Mouse (Mus musculus): ENCODE results near the gene Mdm2. TPM values are rescaled to one million over a fixed set of nuclear protein-coding genes. Genes with fewer than 3 reads are reported as not detected.
A peak's percentile ranks its signal among the peaks of the same experiment; 100 is the strongest.

Mdm2 gene
- polyA plus RNA-seq, 1 experiment from 2014 or later = 62.4 TPM

GRCm38 (mm10) chr10:117650042-117650655 is 60.4 kb downstream of the Mdm2 start:
- no peaks in the 10 kb centered on the region for H3K9me3 ChIP-seq (replicated peaks)
- no peak overlapping the region for H3K4me3 ChIP-seq
- no peaks in the 10 kb centered on the region for H3K27me3 ChIP-seq (ENCODE audit: low read depth, poor library complexity, severe bottlenecking)
- peaks cover 3% of the 10 kb centered on the region for H3K36me3 ChIP-seq
- peaks cover 14% of the 10 kb centered on the region for H3K4me1 ChIP-seq
- no peak for DNase-seq (ENCODE audit: low spot score)
- H3K27ac ChIP-seq = no peak overlapping the region
- WGBS = 93% methylated on average over 12 of the region's 12 CpGs

- H3K4me1 ChIP-seq = peaks cover 21% of the 10 kb centered on the region
- no peaks in the 10 kb centered on the region for H3K27me3 ChIP-seq (ENCODE audit: low read depth, poor library complexity, severe bottlenecking)
- 90% methylated on average over 11 of the region's 11 CpGs for WGBS
- no peak overlapping the region for H3K4me3 ChIP-seq
- H3K9me3 ChIP-seq (replicated peaks) = no peaks in the 10 kb centered on the region
- no peak for DNase-seq (ENCODE audit: low spot score)
- H3K36me3 ChIP-seq = peaks cover 3% of the 10 kb centered on the region
- no peak overlapping the region for H3K27ac ChIP-seq
These were observed 61.1 kb downstream of the Mdm2 start for GRCm38 (mm10) chr10:117649292-117650041.

- Histone ChIP-seq H3K9me3 (replicated peaks) (no peaks in the 10 kb centered on the region), H3K27ac (no peak overlapping the region), H3K36me3 (peaks cover 3% of the 10 kb centered on the region), H3K4me3 (no peak overlapping the region), H3K27me3 (ENCODE audit: low read depth, poor library complexity, severe bottlenecking) (no peaks in the 10 kb centered on the region), H3K4me1 (peaks cover 29% of the 10 kb centered on the region)
- 94% methylated on average over 3 of the region's 3 CpGs for WGBS
- DNase-seq (ENCODE audit: low spot score) = no peak
These were observed 61.9 kb downstream of the Mdm2 start for GRCm38 (mm10) chr10:117648643-117649042.

GRCm38 (mm10) chr10:117647964-117648472 is 62.5 kb downstream of the Mdm2 start:
- H3K4me3 ChIP-seq = no peak overlapping the region
- H3K27me3 ChIP-seq (ENCODE audit: low read depth, poor library complexity, severe bottlenecking) = no peaks in the 10 kb centered on the region
- no peak overlapping the region for H3K27ac ChIP-seq
- peaks cover 35% of the 10 kb centered on the region for H3K4me1 ChIP-seq
- no peaks in the 10 kb centered on the region for H3K9me3 ChIP-seq (replicated peaks)
- peaks cover 3% of the 10 kb centered on the region for H3K36me3 ChIP-seq
- WGBS = 84% methylated on average over 2 of the region's 2 CpGs
- no peak for DNase-seq (ENCODE audit: low spot score)

GRCm38 (mm10) chr10:117647158-117647505 is 63.4 kb downstream of the Mdm2 start:
- WGBS = 92% methylated on average over 13 of the region's 13 CpGs
- Histone ChIP-seq H3K4me3 (no peak overlapping the region), H3K36me3 (peaks cover 3% of the 10 kb centered on the region), H3K9me3 (replicated peaks) (no peaks in the 10 kb centered on the region), H3K4me1 (peaks cover 37% of the 10 kb centered on the region), H3K27me3 (ENCODE audit: low read depth, poor library complexity, severe bottlenecking) (no peaks in the 10 kb centered on the region), H3K27ac (no peak overlapping the region)
- DNase-seq (ENCODE audit: low spot score) = no peak

- H3K4me3 ChIP-seq = no peak overlapping the region
- no peaks in the 10 kb centered on the region for H3K27me3 ChIP-seq (ENCODE audit: low read depth, poor library complexity, severe bottlenecking)
- peaks cover 3% of the 10 kb centered on the region for H3K36me3 ChIP-seq
- 87% methylated on average over 5 of the region's 5 CpGs for WGBS
- H3K4me1 ChIP-seq = peaks cover 37% of the 10 kb centered on the region
- no peak for DNase-seq (ENCODE audit: low spot score)
- H3K27ac ChIP-seq = no peak overlapping the region
- no peaks in the 10 kb centered on the region for H3K9me3 ChIP-seq (replicated peaks)
These were observed 63.9 kb downstream of the Mdm2 start for GRCm38 (mm10) chr10:117646482-117647157.

GRCm38 (mm10) chr10:117645487-117645964 is 65.0 kb downstream of the Mdm2 start:
- DNase-seq (ENCODE audit: low spot score) = no peak
- Histone ChIP-seq H3K4me3 (no peak overlapping the region), H3K36me3 (peaks cover 3% of the 10 kb centered on the region), H3K27me3 (ENCODE audit: low read depth, poor library complexity, severe bottlenecking) (no peaks in the 10 kb centered on the region), H3K27ac (peak overlapping the region; percentile 68; the same call in 1 of the 2 replicates), H3K9me3 (replicated peaks) (no peaks in the 10 kb centered on the region), H3K4me1 (peaks cover 37% of the 10 kb centered on the region)
- WGBS = 74% methylated on average over 7 of the region's 7 CpGs

GRCm38 (mm10) chr10:117644828-117645227 is 65.7 kb downstream of the Mdm2 start:
- Histone ChIP-seq H3K4me1 (peaks cover 43% of the 10 kb centered on the region), H3K9me3 (replicated peaks) (no peaks in the 10 kb centered on the region), H3K27ac (peak overlapping the region; percentile 56; the same call in 1 of the 2 replicates), H3K4me3 (no peak overlapping the region), H3K36me3 (peaks cover 3% of the 10 kb centered on the region), H3K27me3 (ENCODE audit: low read depth, poor library complexity, severe bottlenecking) (no peaks in the 10 kb centered on the region)
- 92% methylated on average over 11 of the region's 11 CpGs for WGBS
- DNase-seq (ENCODE audit: low spot score) = no peak

GRCm38 (mm10) chr10:117644429-117644748 is 66.2 kb downstream of the Mdm2 start:
- peaks cover 46% of the 10 kb centered on the region for H3K4me1 ChIP-seq
- WGBS = 74% methylated on average over 8 of the region's 8 CpGs
- H3K9me3 ChIP-seq (replicated peaks) = no peaks in the 10 kb centered on the region
- DNase-seq (ENCODE audit: low spot score) = no peak
- no peak overlapping the region for H3K4me3 ChIP-seq
- H3K36me3 ChIP-seq = peaks cover 3% of the 10 kb centered on the region
- peak overlapping the region; percentile 56; the same call in 1 of the 2 replicates for H3K27ac ChIP-seq
- H3K27me3 ChIP-seq (ENCODE audit: low read depth, poor library complexity, severe bottlenecking) = no peaks in the 10 kb centered on the region

GRCm38 (mm10) chr10:117643711-117644428 is 66.7 kb downstream of the Mdm2 start:
- H3K9me3 ChIP-seq (replicated peaks) = no peaks in the 10 kb centered on the region
- H3K27ac ChIP-seq = peak overlapping the region; percentile 56; the same call in 1 of the 2 replicates
- no peak for DNase-seq (ENCODE audit: low spot score)
- H3K27me3 ChIP-seq (ENCODE audit: low read depth, poor library complexity, severe bottlenecking) = no peaks in the 10 kb centered on the region
- H3K4me3 ChIP-seq = no peak overlapping the region
- H3K4me1 ChIP-seq = peaks cover 46% of the 10 kb centered on the region
- H3K36me3 ChIP-seq = peaks cover 3% of the 10 kb centered on the region
- WGBS = 88% methylated on average over 12 of the region's 12 CpGs

- H3K27me3 ChIP-seq (ENCODE audit: low read depth, poor library complexity, severe bottlenecking) = no peaks in the 10 kb centered on the region
- WGBS = 81% methylated on average over 6 of the region's 6 CpGs
- DNase-seq (ENCODE audit: low spot score) = no peak
- no peak overlapping the region for H3K4me3 ChIP-seq
- H3K36me3 ChIP-seq = peaks cover 3% of the 10 kb centered on the region
- H3K9me3 ChIP-seq (replicated peaks) = no peaks in the 10 kb centered on the region
- peaks cover 46% of the 10 kb centered on the region for H3K4me1 ChIP-seq
- H3K27ac ChIP-seq = peak overlapping the region; percentile 56; the same call in 1 of the 2 replicates
These were observed 67.3 kb downstream of the Mdm2 start for GRCm38 (mm10) chr10:117643302-117643701.

- peaks cover 3% of the 10 kb centered on the region for H3K36me3 ChIP-seq
- no peaks in the 10 kb centered on the region for H3K9me3 ChIP-seq (replicated peaks)
- DNase-seq (ENCODE audit: low spot score) = no peak
- WGBS = 93% methylated on average over 15 of the region's 15 CpGs
- H3K4me3 ChIP-seq = no peak overlapping the region
- H3K4me1 ChIP-seq = peaks cover 51% of the 10 kb centered on the region
- 0 out of 2 replicates have a peak overlapping the region, but pooled peaks have one; percentile 56 for H3K27ac ChIP-seq
- no peaks in the 10 kb centered on the region for H3K27me3 ChIP-seq (ENCODE audit: low read depth, poor library complexity, severe bottlenecking)
These were observed 67.9 kb downstream of the Mdm2 start for GRCm38 (mm10) chr10:117642491-117643262.
